19 mouse cellular contexts compared by ENCODE assay signal in genomic region chr2:142764276-142764675, GRCm38 (mm10).
"Had no signal": no experiment of that assay in that cellular context is flagged by ENCODE, and none has a peak within 500 bp of the region (broad histone marks: within the 10 kb centered on the region; RNA-seq: fewer than 3 reads in every experiment).

No protein-coding gene starts in this region.

- H3K4me3 ChIP-seq: kidney, embryonic 15.5 days; limb, embryonic 12.5 days; limb, embryonic 15.5 days; megakaryocyte, embryonic 14.5 days; midbrain, embryonic 10.5 days; midbrain, embryonic 13.5 days; myocyte; neural tube, embryonic 13.5 days had no signal

- H3K27ac ChIP-seq: kidney, embryonic 15.5 days; limb, embryonic 12.5 days; limb, embryonic 15.5 days; liver, embryonic 14.5 days; midbrain, embryonic 10.5 days; midbrain, embryonic 13.5 days; neural tube, embryonic 13.5 days had no signal

- H3K36me3 ChIP-seq: kidney, embryonic 15.5 days; limb, embryonic 12.5 days; limb, embryonic 15.5 days; midbrain, embryonic 10.5 days; midbrain, embryonic 13.5 days; neural tube, embryonic 13.5 days had no signal

- DNase-seq: kidney, adult 8-10 months; kidney, postnatal 10 days; kidney, postnatal 36 days; liver, postnatal 0 days; lung, embryonic 14.5 days; retina, postnatal 1 day; right cerebral cortex, postnatal 25 days; spleen, adult 18-20 months; thymus, adult 18-20 months; thymus, postnatal 36 days had no signal
